In the genomic region with DNA sequence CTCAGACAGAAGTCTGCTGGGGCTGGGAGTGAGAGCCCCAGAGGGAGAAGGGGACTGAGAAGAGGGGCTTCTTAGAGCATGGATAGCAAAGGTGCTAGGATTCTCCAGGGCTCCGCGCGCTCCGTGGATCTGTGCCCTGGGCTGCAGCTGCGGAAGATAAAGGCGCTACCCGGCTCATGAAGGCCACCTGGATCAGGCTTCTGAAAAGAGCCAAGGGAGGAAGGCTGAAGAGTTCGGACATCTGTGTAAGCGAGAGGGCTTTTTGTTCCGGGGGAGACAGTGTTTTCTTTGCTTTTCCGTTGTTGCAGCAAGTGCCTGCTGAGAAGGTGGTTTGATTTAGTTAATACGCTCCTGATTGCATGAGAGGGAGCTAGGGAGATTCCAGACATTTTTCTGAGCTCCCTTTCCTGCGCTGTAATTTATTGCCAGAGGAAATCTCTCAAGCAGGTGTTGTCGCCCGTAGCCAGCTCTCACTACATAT, we compare ENCODE assay signal across 8 mouse cellular contexts.
A peak's percentile ranks its signal among the peaks of the same experiment; 100 is the strongest.
DNase-seq lines count a peak whose midpoint lies in the region; ATAC-seq and TF ChIP-seq lines count a peak whose summit lies in the region.

No protein-coding gene starts in this region.

- DNase-seq in heart, adult 9 months (ENCODE audit: low spot score in 2 of 2), result no peak
- peak; percentile 55 for DNase-seq in brain, embryonic 14.5 days (ENCODE audit: low read depth)
- peak; percentile 37 for DNase-seq in limb, embryonic 11.5 days (ENCODE audit: low spot score)
- DNase-seq in right cerebral cortex, adult 2 months (ENCODE audit: low spot score in 2 of 2), result peak; percentile 29 to 59
- DNase-seq in natural killer cell, adult 2 months (ENCODE audit: low spot score in 2 of 2), result no peak
- DNase-seq in cerebellum, postnatal 4 days (ENCODE audit: low spot score in 2 of 2), result no peak

- 18% methylated on average over 15 of the region's 15 CpGs for WGBS in heart, embryonic 12.5 days
- WGBS in heart, embryonic 15.5 days, result 11% methylated on average over 15 of the region's 15 CpGs
- WGBS in limb, embryonic 11.5 days, result 14% methylated on average over 15 of the region's 15 CpGs

- TF ChIP-seq POLR2A in brain, embryonic 14.5 days (IDR thresholded peaks at IDR 0.05; ENCODE audit: borderline replicate concordance, extremely low read depth, insufficient read depth, insufficient read length, poor library complexity, severe bottlenecking), result no peak

- ATAC-seq in heart, embryonic 12.5 days (ENCODE audit: insufficient number of reproducible peaks, low FRiP score), result no peak
- ATAC-seq in heart, embryonic 15.5 days (replicated peaks; ENCODE audit: insufficient number of reproducible peaks, insufficient read depth, low FRiP score, low read depth), result no peak
- no peak; the same call in 1 of the 2 replicates for ATAC-seq in limb, embryonic 11.5 days (ENCODE audit: insufficient number of reproducible peaks, low FRiP score, low TSS enrichment, low read depth)

- H3K9me3 ChIP-seq in heart, embryonic 12.5 days (replicated peaks), result no peaks in the 10 kb centered on the region
- no peaks in the 10 kb centered on the region for H3K9me3 ChIP-seq in heart, embryonic 15.5 days (replicated peaks)
- H3K9me3 ChIP-seq in limb, embryonic 11.5 days (ENCODE audit: control insufficient read depth, low read length), result no peaks in the 10 kb centered on the region

- H3K4me1 ChIP-seq in heart, embryonic 12.5 days (replicated peaks), result peaks cover 19% of the 10 kb centered on the region
- H3K4me1 ChIP-seq in heart, embryonic 15.5 days (replicated peaks), result peaks cover 20% of the 10 kb centered on the region
- H3K4me1 ChIP-seq in limb, embryonic 11.5 days (ENCODE audit: control insufficient read depth, insufficient read depth, low read length), result peaks cover 9% of the 10 kb centered on the region; the same call in 1 of the 2 replicates

- H3K27ac ChIP-seq in heart, embryonic 12.5 days (ENCODE audit: poor library complexity, severe bottlenecking), result 0 out of 2 replicates have a peak overlapping the region, but pooled peaks have one; percentile 29
- no peak overlapping the region for H3K27ac ChIP-seq in heart, embryonic 15.5 days
- no peak overlapping the region for H3K27ac ChIP-seq in limb, embryonic 11.5 days (replicated peaks; ENCODE audit: low read depth, low read length)

- no peak overlapping the region for H3K9ac ChIP-seq in heart, embryonic 12.5 days
- no peak overlapping the region for H3K9ac ChIP-seq in heart, embryonic 15.5 days
- no peak overlapping the region for H3K9ac ChIP-seq in limb, embryonic 11.5 days (ENCODE audit: low read length)

- H3K36me3 ChIP-seq in heart, embryonic 12.5 days, result peaks cover 4% of the 10 kb centered on the region; the same call in 1 of the 2 replicates
- no peaks in the 10 kb centered on the region for H3K36me3 ChIP-seq in heart, embryonic 15.5 days
- no peaks in the 10 kb centered on the region for H3K36me3 ChIP-seq in limb, embryonic 11.5 days (ENCODE audit: control insufficient read depth, insufficient read depth, low read length)

- peak overlapping the region; percentile 16; the same call in 1 of the 2 replicates for H3K4me3 ChIP-seq in heart, embryonic 12.5 days
- H3K4me3 ChIP-seq in heart, embryonic 15.5 days, result peak overlapping the region; percentile 25
- H3K4me3 ChIP-seq in limb, embryonic 11.5 days (ENCODE audit: low read depth, low read length), result no peak overlapping the region

- peak overlapping the region; percentile 57 for H3K4me2 ChIP-seq in heart, embryonic 12.5 days
- peak overlapping the region; percentile 53 for H3K4me2 ChIP-seq in heart, embryonic 15.5 days
- peak overlapping the region; percentile 16; the same call in 1 of the 2 replicates for H3K4me2 ChIP-seq in limb, embryonic 11.5 days (ENCODE audit: low read depth, severe bottlenecking)

- no peaks in the 10 kb centered on the region for H3K27me3 ChIP-seq in heart, embryonic 12.5 days (replicated peaks)
- H3K27me3 ChIP-seq in heart, embryonic 15.5 days, result no peaks in the 10 kb centered on the region
- H3K27me3 ChIP-seq in limb, embryonic 11.5 days (ENCODE audit: control insufficient read depth, insufficient read depth, low read length), result no peaks in the 10 kb centered on the region

- no peak for TF ChIP-seq CTCF in brain, embryonic 14.5 days (IDR thresholded peaks at IDR 0.05; ENCODE audit: borderline replicate concordance, extremely low read depth, insufficient read depth, insufficient read length)

Comparison
In these comparisons a context has a peak if more than half of its experiments do, and no peak if none do; other contexts are left out.
1. DNase-seq: peak in brain, embryonic 14.5 days (single experiment), limb, embryonic 11.5 days (single experiment) and right cerebral cortex, adult 2 months (2 of 2); none in heart, adult 9 months (0 of 2), natural killer cell, adult 2 months (0 of 2) and cerebellum, postnatal 4 days (0 of 2).
2. Peak in every context shown above with its lines, with median percentiles within 50 percentile points of each other: H3K4me2 ChIP-seq.